Mouse (Mus musculus): ENCODE results near the gene Ice2. TPM values are rescaled to one million over a fixed set of nuclear protein-coding genes. Genes with fewer than 3 reads are reported as not detected.

The Ice2 gene
- polyA plus RNA-seq, 1 experiment from 2014 or later: 22.2 TPM

- H3K27ac ChIP-seq: no peak overlapping the region
- no peaks in the 10 kb centered on the region for H3K27me3 ChIP-seq
- H3K4me1 ChIP-seq: peaks cover 4% of the 10 kb centered on the region; the same call in 1 of the 2 replicates
- H3K9ac ChIP-seq: no peak overlapping the region
- WGBS: 76% methylated on average over 4 of the region's 4 CpGs
- ATAC-seq (ENCODE audit: low FRiP score, low read depth): no peak
- H3K36me3 ChIP-seq: peaks cover 32% of the 10 kb centered on the region
- H3K4me2 ChIP-seq (replicated peaks): no peak overlapping the region
- H3K4me3 ChIP-seq: no peak overlapping the region
- no peaks in the 10 kb centered on the region for H3K9me3 ChIP-seq
These were observed 20.6 kb upstream of the Ice2 start for GRCm38 (mm10) chr9:69376982-69377653.

- ATAC-seq (ENCODE audit: low FRiP score, low read depth): no peak
- peaks cover 32% of the 10 kb centered on the region for H3K36me3 ChIP-seq
These were observed 20.1 kb upstream of the Ice2 start for GRCm38 (mm10) chr9:69377654-69378045.

DNA sequence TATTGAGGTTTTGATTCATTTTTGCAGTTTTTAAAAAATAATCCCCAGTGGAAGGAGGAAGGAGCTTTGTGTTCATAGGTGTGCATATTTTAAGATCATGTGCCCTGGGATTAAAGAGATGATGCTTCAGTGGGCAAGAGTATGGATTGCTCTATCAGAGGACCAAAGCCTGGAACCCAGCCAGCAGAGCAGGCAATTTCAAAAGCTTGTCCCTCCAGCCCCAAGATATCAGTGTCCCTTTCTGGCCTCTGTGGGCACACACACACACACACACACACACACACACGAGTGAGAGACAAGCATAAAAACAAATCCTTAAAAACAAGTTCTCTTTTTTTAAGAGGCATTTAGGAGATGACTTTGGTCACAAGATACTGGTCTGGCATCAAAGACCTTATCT lies 17.2 kb upstream of the Ice2 start:
- H3K9me3 ChIP-seq: no peaks in the 10 kb centered on the region
- peaks cover 32% of the 10 kb centered on the region for H3K36me3 ChIP-seq
- H3K9ac ChIP-seq: no peak overlapping the region
- ATAC-seq (ENCODE audit: low FRiP score, low read depth): no peak
- H3K27ac ChIP-seq: no peak overlapping the region
- no peak overlapping the region for H3K4me2 ChIP-seq (replicated peaks)
- peaks cover 13% of the 10 kb centered on the region for H3K4me1 ChIP-seq
- 74% methylated on average over 1 of the region's 1 CpGs for WGBS
- H3K4me3 ChIP-seq: no peak overlapping the region
- H3K27me3 ChIP-seq: no peaks in the 10 kb centered on the region

More at GRCm38 (mm10) chr9:69377654-69378045, 20.1 kb upstream of the Ice2 start:
- WGBS: 84% methylated on average over 3 of the region's 3 CpGs
- no peak overlapping the region for H3K4me3 ChIP-seq
- H3K27ac ChIP-seq: no peak overlapping the region
- H3K9ac ChIP-seq: no peak overlapping the region
- no peaks in the 10 kb centered on the region for H3K9me3 ChIP-seq
- no peak overlapping the region for H3K4me2 ChIP-seq (replicated peaks)
- no peaks in the 10 kb centered on the region for H3K27me3 ChIP-seq
- peaks cover 5% of the 10 kb centered on the region; the same call in 1 of the 2 replicates for H3K4me1 ChIP-seq

GRCm38 (mm10) chr9:69381741-69382140 lies 16.0 kb upstream of the Ice2 start:
- no peak overlapping the region for H3K27ac ChIP-seq

DNA sequence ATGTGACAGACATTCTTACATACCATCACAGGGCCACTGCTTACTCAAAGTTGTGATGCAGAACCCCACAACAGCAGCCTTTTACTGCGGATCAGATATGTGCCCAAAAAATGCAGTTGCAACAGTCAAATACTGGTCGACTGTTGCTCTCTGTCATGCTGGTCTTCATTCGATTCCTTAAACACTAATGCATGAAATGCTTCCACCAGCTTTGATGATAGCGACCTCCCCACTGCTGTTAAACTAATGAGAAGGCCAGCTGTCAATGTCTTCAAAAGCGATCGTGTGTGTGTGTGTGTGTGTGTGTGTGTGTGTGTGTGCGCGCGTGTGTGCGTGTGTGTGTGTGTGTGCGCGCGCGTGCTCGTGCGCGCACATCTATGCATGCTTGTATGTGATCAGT lies 13.2 kb upstream of the Ice2 start:
- Histone ChIP-seq H3K4me2 (replicated peaks) (no peak overlapping the region), H3K27ac (no peak overlapping the region), H3K9me3 (no peaks in the 10 kb centered on the region), H3K27me3 (no peaks in the 10 kb centered on the region), H3K9ac (no peak overlapping the region), H3K4me1 (peaks cover 13% of the 10 kb centered on the region), H3K36me3 (0 out of 2 replicates have a peak, but pooled peaks cover under 1% of the 10 kb centered on the region), H3K4me3 (no peak overlapping the region)
- 82% methylated on average over 17 of the region's 17 CpGs for WGBS
- ATAC-seq (ENCODE audit: low FRiP score, low read depth): no peak

More at GRCm38 (mm10) chr9:69381741-69382140, 16.0 kb upstream of the Ice2 start:
- Histone ChIP-seq H3K4me3 (no peak overlapping the region), H3K4me2 (replicated peaks) (no peak overlapping the region), H3K9me3 (no peaks in the 10 kb centered on the region), H3K27me3 (no peaks in the 10 kb centered on the region), H3K9ac (no peak overlapping the region), H3K36me3 (peaks cover 21% of the 10 kb centered on the region), H3K4me1 (peaks cover 13% of the 10 kb centered on the region)
- ATAC-seq (ENCODE audit: low FRiP score, low read depth): no peak
- 58% methylated on average over 7 of the region's 7 CpGs for WGBS

- Histone ChIP-seq H3K9ac (no peak overlapping the region), H3K4me2 (replicated peaks) (no peak overlapping the region), H3K9me3 (no peaks in the 10 kb centered on the region), H3K4me1 (peaks cover 13% of the 10 kb centered on the region), H3K27me3 (no peaks in the 10 kb centered on the region), H3K4me3 (no peak overlapping the region), H3K36me3 (no peaks in the 10 kb centered on the region), H3K27ac (no peak overlapping the region)
- WGBS: 45% methylated on average over 1 of the region's 1 CpGs
- ATAC-seq (ENCODE audit: low FRiP score, low read depth): no peak
These were observed 12.8 kb upstream of the Ice2 start for GRCm38 (mm10) chr9:69384905-69385304.

DNA sequence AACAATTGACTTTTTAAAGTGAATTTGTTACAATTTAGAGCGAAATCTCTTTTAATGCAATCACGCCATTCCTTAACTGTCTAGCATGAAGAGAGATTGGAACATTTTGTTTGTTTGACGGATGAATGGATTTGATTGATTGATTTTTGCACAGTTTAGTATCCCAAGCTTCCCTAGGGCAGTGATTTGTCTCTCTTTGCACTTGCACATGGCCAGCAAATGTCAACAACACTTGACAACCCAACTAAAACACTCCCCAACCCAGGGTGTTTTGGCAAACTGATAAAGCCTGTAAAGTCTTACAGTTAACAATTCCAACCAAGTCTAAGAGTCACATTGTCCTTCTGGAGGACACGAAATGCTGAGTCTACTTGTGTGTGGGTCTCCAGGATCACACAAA lies 10.4 kb upstream of the Ice2 start:
- no peak overlapping the region for H3K27ac ChIP-seq
- peaks cover 15% of the 10 kb centered on the region; the same call in 1 of the 2 replicates for H3K4me1 ChIP-seq
- no peaks in the 10 kb centered on the region for H3K36me3 ChIP-seq
- no peaks in the 10 kb centered on the region for H3K9me3 ChIP-seq
- H3K9ac ChIP-seq: no peak overlapping the region
- ATAC-seq (ENCODE audit: low FRiP score, low read depth): no peak
- H3K27me3 ChIP-seq: no peaks in the 10 kb centered on the region
- 87% methylated on average over 4 of the region's 4 CpGs for WGBS
- H3K4me2 ChIP-seq (replicated peaks): no peak overlapping the region
- no peak overlapping the region for H3K4me3 ChIP-seq

DNA sequence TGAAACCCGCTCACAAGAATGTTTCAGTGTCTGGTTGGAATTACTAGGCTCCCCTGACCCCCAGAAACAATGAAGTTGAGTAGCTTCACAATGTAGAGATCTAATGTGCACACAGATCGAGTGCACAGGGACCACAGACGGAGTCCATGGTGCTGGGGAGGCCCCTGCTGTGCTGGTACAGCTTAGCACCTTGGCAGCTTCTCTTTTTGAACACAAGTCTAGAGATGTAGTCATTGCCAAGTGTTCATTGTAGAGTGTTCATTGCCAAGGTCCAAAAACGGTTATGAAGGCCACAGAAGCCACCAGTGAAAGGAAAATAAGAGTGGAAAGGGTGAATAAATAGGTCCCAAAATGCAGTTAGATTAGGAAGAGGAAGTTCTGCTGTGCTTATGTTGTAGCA lies 7.1 kb upstream of the Ice2 start:
- no peaks in the 10 kb centered on the region for H3K9me3 ChIP-seq
- no peak overlapping the region for H3K9ac ChIP-seq
- H3K4me2 ChIP-seq (replicated peaks): no peak overlapping the region
- no peak for ATAC-seq (ENCODE audit: low FRiP score, low read depth)
- H3K36me3 ChIP-seq: no peaks in the 10 kb centered on the region
- 0 out of 2 replicates have a peak, but pooled peaks cover 7% of the 10 kb centered on the region for H3K4me1 ChIP-seq
- H3K27me3 ChIP-seq: no peaks in the 10 kb centered on the region
- 66% methylated on average over 4 of the region's 4 CpGs for WGBS
- no peak overlapping the region for H3K4me3 ChIP-seq
- H3K27ac ChIP-seq: no peak overlapping the region

DNA sequence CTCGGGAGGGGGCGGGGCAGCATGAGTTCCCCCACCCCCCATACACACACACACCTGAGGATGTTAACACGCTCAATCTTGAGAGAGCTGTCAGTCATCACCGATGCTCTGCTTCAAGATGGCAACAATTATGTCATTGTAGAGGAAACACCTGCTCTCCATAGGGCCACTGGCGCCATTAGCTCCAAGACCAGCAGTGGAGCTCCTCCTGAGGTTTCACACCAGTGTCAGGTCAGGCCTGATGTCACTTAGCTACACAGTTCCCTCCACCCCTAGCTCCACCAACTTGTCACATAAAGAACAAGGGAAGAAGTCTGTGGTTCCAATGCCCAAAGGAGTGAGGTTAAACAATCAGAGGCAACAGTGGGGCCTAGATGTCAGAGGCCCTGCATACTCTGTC lies 3.5 kb upstream of the Ice2 start:
- Histone ChIP-seq H3K9me3 (no peaks in the 10 kb centered on the region), H3K4me2 (replicated peaks) (no peak overlapping the region), H3K4me1 (peaks cover 16% of the 10 kb centered on the region), H3K9ac (no peak overlapping the region), H3K27ac (no peak overlapping the region), H3K4me3 (no peak overlapping the region), H3K36me3 (no peaks in the 10 kb centered on the region), H3K27me3 (no peaks in the 10 kb centered on the region)
- no peak for ATAC-seq (ENCODE audit: low FRiP score, low read depth)
- 84% methylated on average over 5 of the region's 5 CpGs for WGBS

DNA sequence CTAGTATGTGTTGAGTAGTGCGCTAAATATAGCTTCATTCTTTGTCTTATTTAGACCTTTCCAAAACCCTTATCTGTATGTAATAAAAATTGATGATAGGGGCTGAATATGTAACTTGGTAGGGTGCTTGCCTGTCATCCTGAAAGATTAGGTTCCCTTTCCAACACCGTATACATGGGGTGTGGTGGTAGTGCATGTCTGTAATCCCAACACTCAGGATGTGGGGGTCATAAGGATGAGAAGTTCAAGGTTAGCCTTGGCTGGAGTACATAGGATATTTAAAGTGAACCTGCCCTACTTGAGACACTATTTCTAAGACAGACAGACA lies 310 bp upstream of the Ice2 start:
- peak; percentile 53 for ATAC-seq (ENCODE audit: low FRiP score, low read depth)
- Histone ChIP-seq H3K27me3 (no peaks in the 10 kb centered on the region), H3K9ac (peak overlapping the region; percentile 82), H3K27ac (peak overlapping the region; percentile 91), H3K4me3 (peak overlapping the region; percentile 71), H3K9me3 (no peaks in the 10 kb centered on the region), H3K36me3 (0 out of 2 replicates have a peak, but pooled peaks cover 3% of the 10 kb centered on the region), H3K4me1 (peaks cover 10% of the 10 kb centered on the region), H3K4me2 (replicated peaks) (peak overlapping the region; percentile 83)
- WGBS: 64% methylated on average over 2 of the region's 2 CpGs

- H3K9ac ChIP-seq: peak overlapping the region; percentile 82
- ATAC-seq (ENCODE audit: low FRiP score, low read depth): no peak
- H3K27ac ChIP-seq: peak overlapping the region; percentile 91
- H3K4me2 ChIP-seq (replicated peaks): peak overlapping the region; percentile 83
- peak overlapping the region; percentile 71 for H3K4me3 ChIP-seq
- H3K4me1 ChIP-seq: peaks cover 10% of the 10 kb centered on the region
- no peaks in the 10 kb centered on the region for H3K27me3 ChIP-seq
- H3K36me3 ChIP-seq: 0 out of 2 replicates have a peak, but pooled peaks cover 3% of the 10 kb centered on the region
- WGBS: 11% methylated on average over 10 of the region's 10 CpGs
- H3K9me3 ChIP-seq: no peaks in the 10 kb centered on the region
These were observed 746 bp downstream of the Ice2 start for GRCm38 (mm10) chr9:69398453-69398850.

DNA sequence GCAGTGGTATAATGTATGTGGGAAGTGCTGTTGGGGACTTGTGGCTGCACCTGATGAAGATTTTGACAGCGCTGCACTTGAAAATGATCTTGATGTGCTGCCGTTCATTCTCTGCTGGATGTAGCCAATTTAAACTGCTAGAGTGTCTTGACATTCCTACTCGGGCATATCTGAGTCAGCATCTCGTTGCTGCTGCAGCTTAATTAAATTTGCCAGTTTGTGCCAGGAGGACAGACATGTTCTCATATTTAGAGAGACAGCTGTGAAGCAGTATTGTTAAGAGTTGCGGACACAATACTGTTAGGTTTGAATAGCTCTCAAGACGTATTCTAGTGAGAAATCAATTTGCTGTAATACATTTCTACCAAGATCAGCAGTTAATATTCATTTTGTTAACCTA lies 7.0 kb downstream of the Ice2 start:
- Histone ChIP-seq H3K4me3 (no peak overlapping the region), H3K4me2 (replicated peaks) (no peak overlapping the region), H3K9me3 (no peaks in the 10 kb centered on the region), H3K27ac (no peak overlapping the region), H3K36me3 (0 out of 2 replicates have a peak, but pooled peaks cover 10% of the 10 kb centered on the region), H3K4me1 (no peaks in the 10 kb centered on the region), H3K27me3 (no peaks in the 10 kb centered on the region), H3K9ac (no peak overlapping the region)
- 78% methylated on average over 6 of the region's 6 CpGs for WGBS
- ATAC-seq (ENCODE audit: low FRiP score, low read depth): no peak

GRCm38 (mm10) chr9:69419476-69419875 lies 21.8 kb downstream of the Ice2 start:
- Histone ChIP-seq H3K4me2 (replicated peaks) (no peak overlapping the region), H3K9me3 (no peaks in the 10 kb centered on the region), H3K27ac (no peak overlapping the region), H3K36me3 (peaks cover 46% of the 10 kb centered on the region), H3K4me3 (no peak overlapping the region), H3K4me1 (peaks cover 9% of the 10 kb centered on the region; the same call in 1 of the 2 replicates), H3K27me3 (no peaks in the 10 kb centered on the region), H3K9ac (no peak overlapping the region)
- 91% methylated on average over 1 of the region's 1 CpGs for WGBS
- no peak for ATAC-seq (ENCODE audit: low FRiP score, low read depth)

Measured in limb, embryonic 13.5 days (tissue).